Mouse (Mus musculus): Measurements from ENCODE around the gene Tst.

Tst gene

DNA sequence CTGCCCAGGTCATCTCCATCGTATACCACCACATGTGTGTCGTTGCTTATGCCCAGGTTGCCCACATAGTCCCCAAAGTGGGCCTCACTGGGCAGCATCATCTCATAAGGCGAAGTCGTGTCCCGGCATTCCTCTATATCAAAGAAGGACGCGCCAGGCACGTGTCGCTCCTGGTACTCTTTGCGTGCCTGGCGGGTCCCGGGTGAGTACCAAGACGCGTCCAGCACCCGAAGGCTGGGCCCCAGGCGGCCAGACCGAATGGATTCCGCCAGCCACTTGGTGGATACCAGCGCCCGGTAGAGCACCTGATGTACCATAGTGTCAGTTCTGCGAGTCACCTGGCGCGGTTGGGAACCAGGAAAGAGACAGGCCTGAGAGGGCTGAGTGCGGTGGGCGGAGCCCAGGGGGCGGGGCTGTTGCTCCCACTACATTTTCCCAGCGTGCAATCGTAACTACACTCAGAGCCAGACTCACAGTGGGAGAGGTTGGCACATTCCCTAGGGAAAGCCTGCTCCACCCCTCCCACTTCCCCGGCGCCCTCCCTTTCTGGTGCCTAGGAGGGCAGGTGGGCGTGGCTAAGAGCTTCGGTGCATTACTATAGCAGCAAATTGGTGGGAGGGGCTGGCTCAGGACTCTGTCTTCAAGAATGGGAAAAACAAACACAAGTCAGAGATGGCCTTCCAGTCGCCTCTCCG lies at the start of gene Tst:
TSS of gene Tst (minus strand) at position 391 of the 695 bp plus-strand sequence.
- peak in 1 of 2 experiments; percentile 17 for DNase-seq (ENCODE audit: low read depth in 2 of 2, low spot score in 2 of 2)

DNA sequence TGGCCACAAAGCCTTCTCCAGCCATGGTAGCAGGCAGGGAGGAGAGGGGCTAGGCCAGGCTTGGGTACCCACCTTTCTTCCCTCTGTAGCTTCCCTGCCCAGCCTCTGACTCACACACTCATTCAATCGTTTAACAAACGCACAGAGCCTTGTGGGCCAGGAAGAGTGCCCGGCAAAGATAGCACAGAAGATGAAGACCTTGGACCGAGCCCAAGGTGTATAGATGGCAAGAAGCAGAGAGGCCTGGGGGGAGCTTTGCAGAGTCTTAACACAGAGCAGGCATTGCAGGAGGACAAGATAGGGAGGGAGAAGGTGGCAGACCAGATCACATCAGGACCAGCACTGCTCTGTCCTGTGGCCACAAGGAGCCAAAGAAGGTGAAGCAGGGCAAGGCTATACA lies 49.5 kb upstream of the Tst start:
- DNase-seq (ENCODE audit: low read depth in 2 of 2, low spot score in 2 of 2), result no peak

DNA sequence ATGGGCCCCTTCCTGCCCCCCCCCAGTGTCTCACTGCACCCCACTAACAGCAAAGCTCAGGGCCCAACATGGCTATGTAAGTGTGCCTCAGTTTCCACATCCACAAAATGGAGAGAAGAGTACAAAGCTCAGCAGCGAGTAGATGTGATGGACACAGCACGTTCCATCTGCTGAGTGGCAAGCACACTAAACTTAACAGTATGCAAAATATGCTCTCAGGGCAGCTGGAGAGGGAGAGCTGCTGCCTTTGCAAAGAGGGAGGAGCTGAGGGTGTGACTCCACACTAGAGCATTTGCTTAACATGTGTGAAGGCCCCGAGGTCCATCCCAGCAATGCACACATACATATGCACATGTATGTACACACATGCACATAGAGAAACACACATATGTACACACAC lies 47.2 kb upstream of the Tst start:
- no peak for DNase-seq (ENCODE audit: low read depth in 2 of 2, low spot score in 2 of 2)

DNA sequence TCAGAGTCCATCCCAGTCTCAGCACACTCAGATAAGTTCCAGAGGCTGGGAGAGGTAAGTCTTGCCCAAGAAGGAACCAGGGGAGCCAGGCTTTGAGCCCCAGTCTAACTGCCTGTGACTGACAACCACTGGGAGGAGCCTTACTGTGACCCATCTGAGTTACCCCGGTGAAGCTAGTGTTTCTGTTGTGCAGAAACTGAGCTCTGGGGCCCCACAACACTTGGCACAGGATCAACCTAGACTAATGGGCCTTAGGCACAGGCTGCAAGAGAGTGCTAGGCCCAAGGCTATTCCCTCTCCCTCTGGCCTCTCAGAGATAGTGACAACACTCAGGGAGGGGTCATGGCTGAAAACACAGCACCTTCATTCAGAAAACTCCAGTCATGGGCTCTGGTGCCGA lies 45.5 kb upstream of the Tst start:
- no peak for DNase-seq (ENCODE audit: low read depth in 2 of 2, low spot score in 2 of 2)

DNA sequence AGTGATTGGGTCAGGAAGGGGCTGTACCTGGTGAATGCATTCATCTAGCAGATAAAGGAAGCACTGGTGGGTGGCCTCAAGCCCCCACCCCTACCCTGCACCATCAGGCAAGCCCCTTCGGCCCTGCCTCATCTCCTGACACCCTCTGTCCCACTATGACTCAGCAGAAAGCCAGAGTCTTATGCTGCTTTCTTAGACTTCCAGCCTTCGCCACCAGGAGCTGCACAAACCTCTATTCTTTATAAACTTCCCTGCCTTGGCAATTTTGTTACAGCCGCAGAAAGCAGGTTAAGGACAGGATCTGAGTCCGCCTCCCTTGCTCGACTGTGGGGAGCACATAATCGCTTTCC lies 44.7 kb upstream of the Tst start:
- DNase-seq (ENCODE audit: low read depth in 2 of 2, low spot score in 2 of 2), result no peak

DNA sequence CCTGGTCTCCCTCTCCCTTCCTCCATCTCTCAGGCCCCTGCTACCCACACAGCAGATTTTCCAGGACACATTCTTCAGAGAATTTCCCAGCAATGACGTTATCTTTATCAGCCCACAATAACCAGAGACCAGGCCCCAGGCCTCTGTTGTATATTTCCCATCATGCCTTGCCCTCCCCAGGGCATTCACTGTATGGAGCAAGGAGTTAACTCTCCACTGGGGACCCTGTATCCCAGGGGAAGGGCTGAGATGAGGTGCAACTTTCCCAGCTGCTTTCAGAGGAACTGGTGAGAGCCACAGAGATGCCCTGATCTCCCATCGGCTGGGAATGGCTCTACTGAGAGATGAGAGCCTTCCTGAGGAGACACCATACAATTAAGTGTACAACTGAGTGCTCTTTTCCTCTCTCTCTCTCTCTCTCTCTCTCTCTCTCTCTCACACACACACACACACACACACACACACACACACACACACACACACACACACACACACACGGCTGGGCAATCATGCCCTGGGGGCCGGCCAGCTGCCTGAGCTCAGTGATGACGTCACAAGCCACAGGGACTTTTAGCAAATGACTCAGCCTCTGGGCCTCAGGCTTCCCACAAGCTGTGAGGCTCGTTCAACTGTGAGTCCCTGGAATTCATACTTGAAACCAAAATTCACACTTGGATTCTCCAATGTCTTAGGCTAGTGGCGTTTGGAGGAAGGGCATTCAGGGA lies 44.1 kb upstream of the Tst start:
- DNase-seq (ENCODE audit: low read depth in 2 of 2, low spot score in 2 of 2), result peak; percentile 32 to 56

DNA sequence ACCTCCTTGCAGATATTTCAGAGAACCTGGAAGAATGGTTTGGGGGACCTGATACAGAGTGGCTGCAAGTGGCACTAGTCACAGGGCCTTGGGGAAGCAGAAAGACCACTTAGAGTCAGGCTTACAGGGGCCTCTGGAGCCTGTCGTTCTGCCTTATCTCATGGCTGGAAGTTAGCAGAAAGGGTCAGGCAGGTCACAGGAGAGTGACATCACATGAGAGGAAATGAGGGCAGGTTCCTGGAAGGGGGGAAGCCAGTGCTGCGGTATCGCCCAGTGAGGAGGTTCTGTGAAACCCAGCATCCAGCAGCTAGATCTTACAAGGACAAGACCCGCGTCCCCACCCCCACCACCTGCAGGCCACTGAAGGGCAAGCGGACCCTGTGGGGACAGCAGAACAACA lies 43.4 kb upstream of the Tst start:
- DNase-seq (ENCODE audit: low read depth in 2 of 2, low spot score in 2 of 2), result no peak

DNA sequence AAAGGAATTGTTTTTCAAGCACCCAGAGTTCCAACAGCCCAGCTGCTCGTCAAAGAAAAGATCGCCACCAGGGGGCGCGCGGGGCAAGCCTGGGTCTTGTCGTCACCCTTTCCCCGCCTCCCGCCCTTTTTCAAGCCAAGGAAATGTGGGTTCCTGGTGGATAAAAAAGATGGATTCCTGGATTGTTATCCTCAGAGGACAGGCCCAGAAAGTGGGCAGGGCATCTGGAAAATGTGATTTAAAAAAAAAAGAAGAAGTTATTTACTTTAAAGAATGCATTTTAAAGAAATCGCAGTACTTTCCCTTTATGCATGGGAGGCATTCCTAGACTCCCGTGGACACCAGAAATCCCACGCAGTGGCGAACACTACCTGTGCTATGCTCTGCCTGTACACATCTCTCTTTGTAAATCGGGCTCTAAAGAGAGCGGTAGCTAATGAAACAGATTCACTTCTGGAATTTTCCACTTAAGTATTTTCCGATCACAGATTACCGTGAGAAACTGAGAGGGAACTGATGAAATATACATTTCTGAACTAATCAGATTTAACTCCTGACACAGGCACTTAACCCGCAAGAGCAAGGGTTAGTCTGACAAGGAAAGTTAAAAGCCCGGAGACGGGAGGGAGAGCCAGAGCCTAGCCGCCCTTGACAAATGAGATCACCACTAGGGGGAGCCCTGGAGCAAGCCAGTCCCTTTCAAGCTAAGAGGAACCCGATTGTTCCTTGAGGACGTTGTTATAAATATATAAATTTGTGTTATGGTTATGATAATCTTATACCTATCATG lies 42.2 kb upstream of the Tst start:
- DNase-seq (ENCODE audit: low read depth in 2 of 2, low spot score in 2 of 2), result peak; percentile 87 to 90

DNA sequence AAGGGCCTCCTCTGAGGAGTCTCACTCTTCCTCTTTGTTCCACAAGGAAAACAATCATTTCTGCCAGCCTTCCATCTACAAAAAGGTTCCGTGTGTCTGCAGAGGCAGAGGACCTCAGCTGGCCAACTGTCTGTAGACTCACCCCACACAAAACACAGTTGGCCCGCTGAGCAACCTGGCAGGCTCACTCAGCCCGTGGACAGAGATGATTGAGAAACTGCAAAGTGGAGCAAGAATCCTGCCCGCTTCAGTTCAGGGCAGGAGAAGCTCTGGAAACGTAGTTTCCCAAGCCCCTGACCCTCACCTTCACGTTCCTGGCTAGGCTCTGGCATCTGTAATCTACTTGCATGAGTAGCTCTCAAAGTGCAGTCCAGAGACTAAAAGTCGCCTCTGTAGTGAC lies 41.4 kb upstream of the Tst start:
- no peak for DNase-seq (ENCODE audit: low read depth in 2 of 2, low spot score in 2 of 2)

DNA sequence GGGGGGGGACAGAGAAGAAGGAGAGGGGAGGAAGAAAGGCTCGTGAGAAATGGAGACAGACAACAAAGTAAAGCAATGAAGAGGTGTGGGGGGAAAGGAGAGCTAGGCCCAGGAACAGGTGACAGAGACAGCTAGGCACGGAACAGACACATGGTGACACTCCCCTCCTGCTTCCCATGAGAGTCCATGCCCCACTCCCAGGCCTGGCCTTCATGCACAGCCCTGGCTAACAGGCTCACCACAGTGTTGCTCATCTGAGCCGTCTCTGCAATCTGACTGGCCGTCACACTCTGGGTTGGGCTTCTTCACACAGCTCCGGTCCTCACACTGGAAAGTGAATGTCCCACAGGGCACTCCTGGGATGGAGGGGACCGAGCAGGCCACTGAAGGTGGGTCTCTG lies 38.1 kb upstream of the Tst start:
- DNase-seq (ENCODE audit: low read depth in 2 of 2, low spot score in 2 of 2), result no peak

DNA sequence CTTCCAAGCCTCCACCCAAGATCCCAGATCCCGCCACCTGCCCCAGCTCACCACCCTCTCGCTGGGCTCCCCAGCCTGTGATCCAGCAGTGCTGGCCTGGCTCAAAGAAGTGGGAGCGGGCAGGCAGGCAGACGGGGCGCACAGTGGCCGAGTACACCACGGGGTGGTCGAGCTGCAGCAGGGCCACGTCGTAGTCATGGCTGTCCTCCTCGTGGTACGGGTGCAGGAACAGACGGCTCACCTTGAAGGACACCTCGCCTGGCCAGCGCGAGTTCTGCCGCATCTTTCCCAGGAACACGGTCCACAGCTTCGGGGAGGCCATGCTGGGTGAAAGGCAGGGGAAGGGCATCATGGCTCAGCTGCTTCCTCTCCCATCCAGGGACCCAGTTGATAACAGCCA lies 36.5 kb upstream of the Tst start:
- no peak for DNase-seq (ENCODE audit: low read depth in 2 of 2, low spot score in 2 of 2)

DNA sequence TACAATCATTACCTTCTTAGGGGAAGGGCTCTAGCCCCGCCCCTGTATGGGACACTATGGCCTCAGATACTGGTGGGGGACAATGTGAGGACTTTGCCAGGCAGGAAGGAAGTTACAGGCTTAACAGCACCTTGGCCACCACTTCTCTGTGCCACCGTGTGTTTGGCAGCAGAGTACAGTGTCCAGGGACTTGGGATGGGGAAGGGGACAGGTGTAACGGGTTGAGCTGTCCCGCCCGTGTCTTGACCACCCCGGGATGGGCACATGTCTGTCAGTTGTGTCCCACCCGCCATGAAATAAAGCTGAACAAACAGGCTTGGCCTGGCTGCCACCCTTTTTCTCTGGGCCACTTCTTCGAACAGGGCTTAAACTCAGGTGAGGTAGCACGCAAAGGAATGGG lies 33.3 kb upstream of the Tst start:
- DNase-seq (ENCODE audit: low read depth in 2 of 2, low spot score in 2 of 2), result no peak

DNA sequence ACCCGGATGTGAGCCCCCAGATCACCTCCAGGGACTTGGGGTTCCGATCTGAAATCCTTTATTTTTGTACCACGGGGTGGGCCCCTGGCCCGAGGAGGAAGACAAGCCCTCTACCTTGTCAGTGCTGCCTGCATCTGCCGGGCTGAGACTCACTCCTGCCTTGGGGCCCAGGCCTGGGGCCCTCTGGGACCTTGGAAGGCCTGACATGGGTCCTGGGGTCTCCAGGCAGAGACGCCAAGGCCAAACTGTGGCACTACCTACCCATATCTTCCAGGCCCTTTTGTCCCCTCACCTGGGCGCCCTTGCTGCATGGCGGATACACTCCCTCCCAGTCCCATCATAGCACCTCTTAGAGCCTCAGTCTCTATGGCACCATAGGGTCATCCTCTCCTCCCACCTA lies 32.8 kb upstream of the Tst start:
- no peak for DNase-seq (ENCODE audit: low read depth in 2 of 2, low spot score in 2 of 2)

DNA sequence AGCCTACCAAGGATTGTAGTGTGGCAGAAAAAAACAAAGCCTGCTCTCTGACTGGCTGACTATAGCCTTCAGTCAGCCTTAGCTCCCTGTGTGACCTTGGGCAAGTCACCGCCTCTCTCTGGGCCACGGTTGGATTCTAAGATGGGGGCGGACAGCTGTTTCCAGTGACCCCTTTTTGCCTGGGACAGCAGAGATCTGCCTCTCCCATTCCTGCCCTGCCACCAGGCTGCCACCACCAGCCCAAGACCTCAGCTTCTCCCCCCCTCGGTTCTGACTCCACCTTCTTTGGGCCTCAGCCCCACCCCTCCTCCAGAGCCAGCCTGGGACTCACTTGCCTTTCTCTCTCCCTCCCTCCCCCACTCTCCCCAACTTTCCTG lies 32.3 kb upstream of the Tst start:
- DNase-seq (ENCODE audit: low read depth in 2 of 2, low spot score in 2 of 2), result no peak

DNA sequence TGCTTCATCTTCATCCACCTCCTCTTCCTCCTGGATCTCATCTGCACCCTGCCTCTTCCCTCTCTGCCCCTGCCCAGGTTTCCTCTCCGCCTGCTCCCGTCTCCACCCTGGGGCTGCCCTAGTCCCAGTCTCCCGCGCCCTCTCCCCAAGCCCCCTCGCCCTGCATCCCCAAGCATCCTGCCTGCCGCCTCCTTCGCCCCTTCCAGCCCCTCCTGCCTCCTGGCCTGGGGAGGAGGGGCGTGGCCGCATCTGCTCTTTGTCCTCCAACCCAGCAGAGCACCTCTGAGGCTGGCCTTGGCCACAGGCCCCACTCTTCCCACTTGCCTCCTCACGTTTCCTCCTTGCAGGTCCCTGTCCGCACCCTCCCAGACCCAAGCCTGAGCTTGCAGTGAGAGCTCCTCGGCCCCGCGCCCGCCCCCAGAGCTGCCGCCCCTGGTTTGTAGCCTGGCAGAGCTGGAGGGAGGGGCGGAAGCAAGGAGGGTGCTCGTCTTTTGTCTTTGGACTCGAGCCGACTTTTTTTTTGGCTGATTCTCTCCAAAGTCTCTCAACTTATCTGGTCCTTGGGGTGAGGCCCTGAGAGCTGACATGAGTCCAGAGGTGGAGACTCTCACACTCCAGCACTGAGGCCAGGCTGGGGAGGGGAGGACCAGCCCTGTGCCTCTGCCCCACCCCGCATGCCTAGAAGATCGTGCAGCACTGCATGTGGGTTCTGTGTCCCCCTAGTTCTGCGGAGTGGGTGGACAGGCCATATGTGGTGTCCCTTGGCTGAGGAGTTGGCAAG lies 31.7 kb upstream of the Tst start:
- no peak for DNase-seq (ENCODE audit: low read depth in 2 of 2, low spot score in 2 of 2)

DNA sequence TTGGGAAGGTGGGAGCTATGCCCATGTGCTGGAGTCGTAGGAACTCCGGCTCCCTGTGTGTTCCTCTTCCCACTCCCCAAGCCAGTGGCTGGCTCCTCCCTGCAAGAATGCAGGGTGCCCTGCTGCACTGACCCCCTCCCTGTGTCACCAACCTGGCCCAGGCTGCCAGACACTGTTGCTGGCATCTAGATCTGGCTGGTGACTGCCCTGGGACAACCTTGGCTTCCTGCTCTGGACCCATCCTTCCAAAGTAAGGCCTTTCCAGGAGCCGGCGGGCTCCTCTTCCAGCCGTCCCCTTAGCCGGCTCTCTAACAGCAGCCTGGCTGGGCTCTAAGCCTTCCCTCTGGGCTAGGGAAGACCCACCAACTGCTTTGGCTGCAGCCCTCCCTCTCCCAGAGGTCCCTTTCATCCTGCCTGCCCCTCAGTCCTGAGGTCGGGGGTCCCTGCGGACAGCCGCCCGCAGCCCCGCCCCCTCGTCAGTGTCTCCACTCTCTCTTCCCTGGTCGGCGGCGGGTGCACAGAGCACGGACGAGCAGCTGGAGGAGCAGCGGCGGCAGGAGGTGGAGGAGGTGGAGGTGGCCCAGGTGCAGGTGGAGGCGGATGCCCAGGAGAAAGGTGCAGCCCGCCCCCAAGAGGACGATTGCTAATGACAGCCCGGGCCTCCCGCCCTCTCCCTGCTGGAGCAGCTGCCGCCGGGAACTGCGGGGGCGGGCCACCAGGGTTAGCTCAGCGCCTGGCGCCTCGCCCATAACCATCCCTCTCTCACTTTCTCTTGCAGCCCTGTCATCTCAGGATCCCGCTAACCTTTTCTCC lies 30.9 kb upstream of the Tst start:
- no peak for DNase-seq (ENCODE audit: low read depth in 2 of 2, low spot score in 2 of 2)

DNA sequence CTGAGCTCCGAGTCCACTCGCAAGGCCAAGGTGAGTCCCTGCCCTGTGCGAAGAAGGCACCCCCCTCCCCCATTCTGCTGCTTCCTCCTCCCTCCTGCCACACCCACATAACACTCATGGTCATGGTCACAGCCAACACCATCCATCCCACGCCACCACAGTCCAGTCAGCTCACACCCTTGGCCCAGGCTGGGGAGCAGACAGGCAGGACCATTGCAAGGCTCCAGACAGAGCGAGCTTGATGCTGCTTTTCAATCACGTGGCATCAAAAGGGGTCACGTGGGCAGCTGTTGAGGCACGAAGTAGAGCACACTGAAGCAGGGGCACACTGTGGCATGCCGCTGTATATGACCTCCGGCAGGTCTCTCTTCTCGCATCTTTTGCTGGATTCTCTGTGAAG lies 30.0 kb upstream of the Tst start:
- DNase-seq (ENCODE audit: low read depth in 2 of 2, low spot score in 2 of 2), result no peak

DNA sequence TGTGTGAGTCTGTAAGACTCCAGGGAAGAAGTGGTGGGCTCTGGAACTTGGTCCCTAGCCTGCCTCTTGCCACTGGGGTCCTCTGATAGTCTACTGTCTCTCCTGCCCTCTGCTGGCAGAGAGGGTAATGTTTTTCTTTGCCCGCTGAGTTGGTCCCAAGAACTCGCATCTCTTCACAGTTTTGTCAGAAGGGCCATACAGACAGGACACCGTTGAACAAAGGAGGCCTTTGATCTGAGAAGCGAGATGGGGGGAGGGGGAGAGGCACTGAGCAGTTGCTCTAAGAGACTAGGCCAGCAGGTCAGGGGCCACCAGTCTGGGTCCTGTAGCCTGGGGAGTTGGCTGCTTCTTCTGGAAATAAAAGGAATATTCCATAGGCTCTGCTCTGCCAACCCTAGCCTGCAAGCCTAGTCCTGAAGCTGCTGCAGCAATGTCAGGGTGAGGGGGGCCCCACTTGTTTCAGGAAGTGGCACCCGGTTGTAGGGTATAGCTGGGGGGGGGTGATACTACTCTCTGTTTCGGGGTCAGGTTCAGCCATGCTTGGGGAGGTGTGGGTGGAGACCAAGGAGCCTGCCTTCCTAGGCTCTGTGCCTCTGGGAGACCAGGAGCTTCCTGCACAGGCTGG lies 29.3 kb upstream of the Tst start:
- DNase-seq (ENCODE audit: low read depth in 2 of 2, low spot score in 2 of 2), result peak in 1 of 2 experiments; percentile 29

DNA sequence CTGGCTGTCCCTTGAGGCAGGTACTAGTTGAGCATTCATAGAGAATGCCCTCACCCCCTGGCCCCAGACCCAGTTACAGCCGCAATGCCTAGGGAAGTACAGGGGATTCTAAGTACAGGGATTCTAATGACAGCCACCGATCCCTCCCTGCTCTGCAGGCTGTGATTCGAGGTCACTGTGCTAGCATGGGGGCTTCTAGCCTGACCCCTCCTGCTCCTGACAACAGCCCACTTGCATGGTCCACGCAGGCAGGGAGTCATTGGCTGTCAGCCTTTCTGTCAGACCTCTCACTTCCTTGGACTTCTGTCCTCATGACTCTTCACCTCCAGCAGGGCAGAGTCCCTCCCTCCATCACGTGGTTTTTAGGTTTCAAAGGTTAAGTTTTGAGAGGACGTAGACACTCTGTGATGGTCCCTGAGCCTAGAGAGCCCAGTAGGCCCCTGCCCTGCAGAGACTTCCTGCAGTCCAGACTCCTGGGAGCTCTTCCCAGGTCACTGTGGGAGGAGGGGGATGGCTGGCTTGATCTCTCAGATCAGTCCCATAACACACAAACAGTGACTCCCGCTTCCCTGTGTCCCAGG lies 25.9 kb upstream of the Tst start:
- no peak for DNase-seq (ENCODE audit: low read depth in 2 of 2, low spot score in 2 of 2)

DNA sequence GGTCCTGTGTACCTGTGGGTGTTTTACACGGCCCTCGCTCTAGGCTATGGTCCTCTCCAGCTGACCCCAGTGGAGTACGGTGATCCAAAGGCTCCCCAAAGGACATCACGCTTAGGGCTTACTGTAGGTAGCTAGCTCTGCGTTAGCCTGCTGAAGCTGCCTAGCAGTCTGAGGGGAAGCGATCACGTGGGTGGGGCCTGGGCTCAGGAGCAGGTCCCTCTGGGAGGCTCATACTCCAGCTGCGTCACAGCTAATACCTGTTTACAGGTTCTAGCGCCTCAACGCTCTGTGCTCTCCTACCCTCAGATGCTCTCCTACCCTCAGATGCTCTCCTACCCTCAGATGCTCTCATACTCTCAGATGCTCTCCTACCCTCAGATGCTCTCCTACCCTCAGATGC lies 25.2 kb upstream of the Tst start:
- no peak for DNase-seq (ENCODE audit: low read depth in 2 of 2, low spot score in 2 of 2)

Measured in CD8-positive naive resting alpha-beta T cell, adult 2 months (primary cell).